Mouse (Mus musculus): ENCODE measurements around the gene Gm8909.
"Not testable (repeated sequence)": the region's sequence is repeated elsewhere in the genome, so short reads cannot be mapped to it uniquely, and the experiment has no call there.

The Gm8909 gene

DNA sequence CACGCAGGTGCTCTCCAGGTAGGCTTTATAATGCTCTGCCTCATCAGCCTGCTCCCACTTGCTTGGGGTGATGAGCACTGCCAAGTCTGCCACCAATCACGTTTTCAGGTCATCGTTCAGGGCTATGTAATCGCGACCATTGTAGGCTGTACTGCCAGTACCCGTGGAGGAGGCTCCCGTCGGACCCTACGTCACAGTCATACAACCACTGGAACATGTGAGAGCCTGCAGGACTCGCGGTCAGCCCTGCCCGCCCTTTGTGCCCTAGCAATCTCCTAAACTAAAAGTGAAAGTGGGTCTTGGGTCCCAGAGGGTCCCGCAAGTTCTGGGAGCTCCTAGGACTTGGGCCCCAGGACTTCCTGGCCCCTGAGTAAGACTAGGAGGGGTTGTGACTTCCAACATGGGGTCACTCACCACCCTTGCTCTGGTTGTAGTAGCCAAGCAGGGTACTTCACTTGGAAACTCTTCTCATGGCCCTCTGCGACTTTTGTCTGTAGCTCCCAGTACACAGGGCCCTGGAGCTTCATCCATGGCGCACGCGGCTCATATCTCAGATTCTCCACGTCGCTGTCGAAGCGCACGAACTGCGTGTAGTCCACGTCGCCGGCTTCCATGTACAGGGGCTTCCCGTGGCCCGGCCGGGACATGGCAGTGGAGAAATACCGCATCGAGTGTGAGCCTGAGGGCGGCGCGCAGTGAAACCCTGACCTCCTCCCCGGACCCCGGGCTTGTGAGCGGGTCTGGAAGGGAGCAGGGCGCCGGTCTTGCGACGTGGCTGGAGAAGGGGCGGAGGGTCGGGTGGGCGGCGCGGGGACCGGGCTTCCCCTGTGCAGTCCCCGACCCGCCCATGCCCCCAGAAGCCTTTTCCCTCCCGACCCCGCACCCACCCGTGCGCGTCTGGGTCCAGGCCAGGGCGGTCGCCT, 6.9 kb downstream of the Gm8909 start:
- DNase-seq (ENCODE audit: low read depth) = peak; percentile 44

DNA sequence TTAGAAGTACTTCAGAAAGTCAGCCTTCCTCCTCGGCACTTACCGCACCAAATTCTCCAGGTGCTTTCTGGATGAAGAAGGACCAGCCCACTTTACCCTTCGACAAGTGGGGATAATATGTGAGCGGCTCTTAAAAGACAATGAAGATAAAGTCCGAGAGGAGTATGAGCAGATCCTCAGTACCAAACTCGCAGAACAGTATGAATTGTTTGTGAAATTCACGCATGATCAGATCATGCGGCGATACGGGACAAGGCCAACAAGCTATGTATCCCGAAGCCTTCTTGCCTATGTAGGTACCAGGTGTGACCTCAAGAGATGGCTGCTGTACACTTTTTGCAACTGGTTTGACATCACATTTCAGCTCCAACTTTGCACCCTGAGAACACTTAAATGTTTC, 10.1 kb downstream of the Gm8909 start:
- DNase-seq (ENCODE audit: low read depth) = not testable (repeated sequence)

DNA sequence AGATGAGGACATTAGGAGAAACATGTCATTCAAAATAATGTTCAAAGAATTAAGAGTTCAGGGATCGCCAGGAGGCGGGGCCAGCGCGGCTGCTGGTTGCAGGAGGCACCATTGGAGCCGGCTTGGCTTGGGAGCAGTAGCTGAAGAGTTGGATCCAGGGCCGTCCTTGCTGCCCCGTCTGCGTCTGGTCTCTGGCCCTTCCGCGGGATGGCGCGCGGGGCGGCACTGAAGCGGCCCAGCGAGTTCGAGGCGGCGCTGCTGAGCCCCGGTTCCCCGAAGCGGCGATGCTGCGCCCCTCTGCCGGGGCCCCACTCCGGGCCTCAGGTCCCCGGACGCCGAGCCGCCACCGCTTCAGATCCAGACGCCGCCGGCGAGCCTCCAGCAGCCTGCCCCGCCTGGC, 10.6 kb downstream of the Gm8909 start:
- not testable (repeated sequence) for DNase-seq (ENCODE audit: low read depth)

DNA sequence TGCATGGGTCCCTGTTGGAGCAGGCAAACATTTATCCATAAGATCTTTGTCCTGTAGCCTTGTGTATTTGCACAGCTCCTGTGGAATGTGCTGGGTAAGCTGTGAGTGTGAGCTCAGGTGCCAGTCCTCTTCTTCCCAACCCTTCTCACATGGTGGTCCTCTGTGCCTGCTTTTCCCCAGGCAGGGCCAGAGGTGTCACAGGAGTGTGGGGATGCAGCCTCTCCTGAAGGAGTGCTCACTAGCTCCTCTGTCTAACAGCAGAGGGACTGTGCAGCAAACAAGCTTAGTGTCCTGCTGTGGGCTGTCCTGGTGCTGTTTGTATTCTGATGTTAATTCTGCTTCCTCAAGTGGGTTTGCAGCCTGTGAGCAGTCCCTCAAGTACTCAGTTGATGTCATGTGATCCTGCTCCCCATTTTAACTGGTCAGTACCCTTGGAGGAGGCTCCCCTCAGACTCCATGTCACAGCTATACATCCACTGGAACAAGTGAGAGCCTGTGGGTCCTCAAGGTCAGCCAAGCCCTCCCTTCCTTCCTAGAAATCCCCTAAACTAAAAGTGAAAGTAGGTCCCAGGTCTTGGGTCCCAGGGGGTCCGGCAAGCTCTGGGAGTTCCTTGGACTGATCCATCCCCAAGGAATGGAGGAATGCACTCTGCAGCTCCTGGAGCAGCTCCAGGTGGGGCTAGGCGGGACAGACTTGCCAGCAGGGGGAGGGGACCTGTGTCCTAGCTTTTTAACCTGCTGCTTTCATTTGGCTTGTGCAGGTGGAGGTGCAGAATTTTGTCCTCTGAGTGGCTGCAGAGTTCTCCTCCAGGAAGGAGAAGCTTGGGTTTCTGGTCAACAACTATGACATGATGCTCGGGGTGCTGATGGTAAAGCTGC, 13.8 kb downstream of the Gm8909 start:
- DNase-seq (ENCODE audit: low read depth) = no peak

DNA sequence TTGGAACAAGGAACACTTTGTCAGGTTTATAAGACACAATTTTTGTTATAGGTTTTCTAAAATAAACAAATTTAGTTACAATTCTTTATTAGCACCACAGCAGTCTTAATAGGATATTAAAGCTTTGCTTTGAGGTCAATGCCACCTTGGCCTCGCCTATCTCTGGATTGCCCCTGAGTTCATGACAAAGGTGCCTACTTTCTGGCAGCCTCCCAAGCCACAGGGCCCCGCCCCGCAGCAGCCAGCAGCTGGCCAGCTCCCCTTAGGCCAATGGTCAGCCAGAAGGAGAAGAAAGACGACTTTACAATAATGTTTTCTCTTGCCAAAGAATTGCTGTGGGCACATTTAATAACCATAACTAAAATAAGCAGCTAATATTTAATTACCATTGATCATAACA, 17.1 kb downstream of the Gm8909 start:
- not testable (repeated sequence) for DNase-seq (ENCODE audit: low read depth)

DNA sequence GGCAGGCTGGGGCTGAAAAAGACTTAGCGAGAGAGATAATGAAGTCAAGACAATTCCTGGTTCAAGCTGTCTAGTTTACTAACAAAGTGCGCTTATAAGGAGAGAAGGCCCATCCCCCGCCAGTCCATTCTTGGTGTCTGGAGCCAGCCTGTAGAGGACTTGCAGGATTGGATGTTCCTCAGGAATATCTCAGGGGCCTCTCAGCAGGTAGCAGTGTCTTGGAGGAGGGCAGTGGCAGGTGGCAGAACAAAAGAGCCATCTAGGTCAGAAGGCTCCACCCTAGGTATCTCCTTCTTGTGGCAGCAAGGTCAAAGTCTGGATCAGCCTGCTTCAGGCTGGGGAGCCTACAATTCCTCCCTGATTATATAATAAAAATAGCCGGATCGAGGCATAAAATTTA, 19.9 kb downstream of the Gm8909 start:
- DNase-seq (ENCODE audit: low read depth) = not testable (repeated sequence)

DNA sequence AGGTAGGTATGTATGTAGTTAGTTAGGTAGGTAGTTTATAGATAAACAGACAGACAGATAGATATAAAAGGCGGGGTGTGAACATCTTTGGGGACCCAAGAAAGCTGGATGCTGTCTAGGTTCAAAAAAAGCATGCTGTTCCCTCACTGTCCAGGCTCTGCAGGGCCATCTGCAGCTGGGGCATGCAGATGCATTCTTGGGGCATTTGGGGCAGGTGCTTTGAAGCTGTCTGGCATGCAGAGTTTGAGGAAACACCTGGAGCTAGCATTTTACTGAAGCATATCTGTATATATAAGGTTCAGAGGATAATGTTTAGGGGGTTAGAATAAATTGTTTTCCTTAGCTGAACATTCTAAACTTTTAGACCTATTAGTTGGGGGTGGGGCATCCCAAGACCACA, 21.4 kb downstream of the Gm8909 start:
- DNase-seq (ENCODE audit: low read depth) = not testable (repeated sequence)

DNA sequence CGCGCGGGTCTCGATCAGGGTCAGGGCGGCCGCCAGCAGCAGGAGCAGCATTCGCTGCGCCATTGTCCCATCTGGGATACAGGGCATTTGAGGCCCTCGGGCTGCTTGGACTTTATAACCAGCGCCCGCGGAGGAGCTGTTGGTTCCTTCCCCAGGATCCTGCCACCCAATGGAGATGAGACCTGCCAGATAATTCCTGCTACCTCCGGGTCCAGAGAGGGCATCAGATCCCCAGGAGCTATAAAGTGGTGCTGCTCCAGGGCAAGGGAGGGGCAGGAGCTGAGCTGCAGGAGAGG, 22.5 kb downstream of the Gm8909 start:
- DNase-seq (ENCODE audit: low read depth) = not testable (repeated sequence)

DNA sequence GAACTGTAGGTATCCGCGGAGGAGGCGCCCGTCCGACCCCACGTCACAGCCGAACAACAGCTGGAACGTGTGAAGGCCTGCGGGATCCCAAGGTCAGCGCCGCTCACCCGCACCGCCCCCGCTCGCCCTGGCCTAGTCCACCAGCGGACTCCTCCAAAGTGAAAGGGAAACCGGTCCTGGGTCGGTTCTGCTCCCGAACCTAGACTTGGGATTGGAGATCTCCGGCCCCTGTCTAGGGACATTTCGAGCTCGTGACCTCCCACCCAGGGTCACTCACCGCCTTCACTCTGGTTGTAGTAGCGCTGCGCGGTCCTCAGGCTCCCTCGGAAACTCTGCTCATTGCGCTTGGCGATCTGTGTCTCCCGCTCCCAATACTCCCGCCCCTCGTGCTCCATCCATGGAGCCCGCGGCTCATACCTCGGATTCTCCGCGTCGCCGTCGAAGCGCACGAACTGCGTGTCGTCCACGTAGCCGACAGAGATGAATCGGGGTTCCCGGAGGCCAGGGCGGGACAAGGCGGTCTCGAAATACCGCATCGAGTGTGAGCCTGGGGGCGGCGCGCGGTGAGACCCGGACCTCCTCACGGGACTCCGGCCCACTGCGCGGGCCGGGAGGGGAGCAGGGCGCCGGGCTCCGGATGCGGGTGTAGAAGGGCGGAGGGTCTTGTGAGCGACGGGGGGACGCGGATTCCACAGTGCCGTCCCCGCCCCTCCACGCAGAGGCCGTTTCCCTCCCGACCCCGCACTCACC, 23.1 kb downstream of the Gm8909 start:
- DNase-seq (ENCODE audit: low read depth) = peak; percentile 53

DNA sequence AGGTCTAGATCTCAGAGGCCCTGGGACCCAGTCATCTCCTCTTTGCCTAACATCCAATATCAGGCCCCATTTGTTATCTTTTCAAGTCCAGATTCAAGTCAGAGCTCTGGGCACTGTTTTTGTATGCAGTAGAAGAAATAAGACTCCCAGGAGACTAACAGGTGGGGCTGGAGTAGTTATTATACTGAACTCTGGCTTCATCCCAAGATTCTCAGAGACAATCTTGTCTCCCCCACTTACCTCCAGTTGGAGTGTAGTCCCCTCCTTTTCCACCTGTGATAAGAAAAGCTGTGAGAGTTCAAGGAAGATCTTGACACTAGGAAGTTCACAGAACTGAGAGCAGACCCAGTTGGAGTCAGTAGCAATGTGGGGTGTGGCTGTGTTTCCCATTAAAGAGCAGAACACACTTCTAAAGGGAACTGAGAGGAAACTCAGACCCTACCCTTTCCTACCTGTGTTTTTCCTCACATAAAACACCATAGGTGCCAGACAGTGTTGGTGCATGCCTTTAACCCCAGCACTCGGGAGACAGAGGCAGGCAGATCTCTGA, 32.0 kb downstream of the Gm8909 start:
- not testable (repeated sequence) for DNase-seq (ENCODE audit: low read depth)

DNA sequence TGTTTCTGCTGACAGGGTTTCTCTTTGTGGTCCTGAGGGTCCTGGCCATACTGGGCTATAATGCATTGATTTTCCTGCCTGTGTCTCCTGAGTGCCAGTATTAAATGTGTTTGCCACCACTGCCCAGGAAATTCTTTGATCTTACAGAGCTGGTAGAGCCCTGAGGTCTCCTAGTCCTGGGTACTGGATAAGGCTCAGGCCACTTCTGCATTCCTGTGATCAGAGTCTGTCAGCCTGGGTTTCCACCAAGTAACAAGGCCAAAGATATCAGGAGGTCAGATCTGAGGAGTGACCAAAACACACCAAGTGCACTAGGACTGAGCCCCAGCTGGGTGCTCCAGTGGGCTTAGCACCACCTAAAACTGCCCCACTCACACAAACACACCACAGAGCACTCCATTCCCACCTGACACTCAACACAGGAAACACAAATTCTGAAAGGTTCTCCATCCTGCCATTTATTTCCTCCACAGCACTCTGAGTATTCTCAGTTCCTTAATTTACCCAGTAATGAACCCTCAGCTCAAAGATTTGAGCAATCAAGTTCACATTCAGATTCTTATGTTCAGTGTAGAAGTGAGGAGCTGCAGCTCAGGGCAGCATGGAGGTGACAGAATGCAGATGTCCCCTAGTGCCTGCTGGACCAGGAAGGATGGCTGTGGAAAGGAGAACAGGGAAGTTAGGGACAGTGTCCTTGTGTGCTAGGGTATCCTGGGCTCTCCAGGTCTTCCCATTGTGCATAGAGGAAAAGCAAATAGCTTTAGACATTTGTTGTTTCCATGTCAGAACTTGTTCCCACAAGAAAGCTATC, 32.7 kb downstream of the Gm8909 start:
- not testable (repeated sequence) for DNase-seq (ENCODE audit: low read depth)

DNA sequence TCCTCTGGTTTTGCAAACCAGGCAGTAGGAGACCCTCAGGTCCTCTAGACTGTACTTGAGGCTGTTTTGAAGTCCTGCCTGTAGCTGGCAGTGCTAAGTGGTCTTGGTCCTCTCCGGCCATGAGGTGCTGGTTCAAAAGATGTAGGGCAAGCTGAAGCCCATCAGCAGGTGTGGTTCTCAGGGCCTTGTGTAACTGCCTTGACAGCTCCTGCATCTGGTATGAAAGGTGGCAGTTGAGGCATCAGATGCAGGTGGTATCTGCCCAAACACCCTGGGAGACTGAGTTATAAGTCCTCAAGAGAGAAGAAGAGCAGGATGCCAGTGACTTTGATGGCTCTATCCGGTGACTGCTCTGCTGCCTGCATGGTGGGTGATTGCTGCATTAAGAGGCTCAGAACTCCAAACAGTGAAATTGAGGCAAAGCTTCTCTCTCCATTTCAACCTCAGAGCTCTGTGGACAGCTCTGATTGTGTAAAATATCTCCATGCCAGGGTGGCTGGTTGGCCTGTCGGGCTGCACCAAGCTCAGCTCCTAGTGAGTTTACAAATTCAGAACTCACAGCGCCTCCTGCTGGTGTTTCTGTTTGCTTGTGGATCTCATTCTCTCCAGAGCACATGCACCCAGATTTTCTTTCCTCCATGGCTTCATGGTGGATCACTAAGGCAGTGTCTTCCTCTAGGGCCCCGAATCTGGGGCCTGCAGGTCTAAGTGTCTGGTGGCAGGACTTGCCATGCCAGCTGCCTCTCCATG, 36.6 kb downstream of the Gm8909 start:
- DNase-seq (ENCODE audit: low read depth) = peak; percentile 69

DNA sequence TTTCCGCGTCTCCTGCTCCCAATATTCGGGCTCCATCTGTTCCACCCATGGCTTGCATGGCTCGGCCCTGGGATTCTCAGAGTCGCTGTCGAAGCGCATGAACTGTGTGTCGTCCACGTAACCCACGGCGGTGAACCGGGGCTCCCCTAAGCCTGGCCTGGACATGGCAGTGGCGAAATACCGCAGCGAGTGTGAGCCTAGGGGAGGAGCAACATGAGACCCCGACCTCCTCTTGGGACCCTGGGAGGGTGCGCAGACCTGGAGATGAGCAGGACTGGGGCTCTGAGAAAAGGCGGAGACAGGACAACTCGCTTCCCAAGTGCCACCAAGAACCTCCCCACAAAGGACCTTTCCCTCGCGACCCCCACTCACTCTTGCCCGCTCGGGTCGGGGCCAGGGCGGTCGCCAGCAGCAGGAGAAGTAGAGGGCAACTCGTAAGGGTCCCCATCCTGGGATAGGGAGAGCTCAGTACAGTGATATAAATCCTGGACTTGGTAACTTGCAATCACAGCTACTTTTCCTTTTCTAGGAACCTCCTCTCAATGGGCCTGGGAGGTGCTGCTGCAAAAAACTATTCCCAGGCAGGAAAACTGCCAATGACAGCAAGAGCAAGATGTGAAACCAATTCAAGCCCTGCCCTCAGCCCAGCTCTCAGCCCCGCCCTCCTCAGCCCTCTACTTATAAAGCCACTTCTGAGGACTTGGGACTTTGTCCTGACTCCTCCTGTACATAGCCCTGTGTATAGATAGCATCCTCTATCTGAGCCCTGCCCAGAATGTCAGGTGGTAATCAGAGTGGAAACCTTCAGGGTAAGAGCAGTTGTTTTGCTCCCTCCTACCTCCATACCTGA, 39.1 kb downstream of the Gm8909 start, which contains the start of gene Gm7030:
TSS of gene Gm7030 (minus strand) at position 458 of the 850 bp plus-strand sequence.
- not testable (repeated sequence) for DNase-seq (ENCODE audit: low read depth)

DNA sequence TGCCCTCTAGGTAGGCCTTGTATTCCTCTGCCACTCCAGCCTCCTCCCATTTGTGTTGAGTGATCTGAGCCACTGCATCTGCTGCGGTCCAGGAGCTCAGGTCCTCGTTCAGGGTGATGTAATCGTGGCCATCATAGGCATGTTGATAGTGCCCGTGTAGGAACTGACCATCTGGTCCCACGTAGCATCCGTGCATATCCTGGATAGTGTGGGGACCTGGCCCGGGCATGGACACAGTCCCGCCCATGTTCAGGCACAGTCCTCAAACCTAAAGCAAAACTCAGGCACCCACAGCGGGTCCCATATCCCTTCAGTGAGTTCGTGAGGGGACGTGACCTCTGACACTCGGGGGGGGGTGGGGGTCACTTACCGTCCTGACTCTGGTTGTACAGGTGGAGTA, 39.8 kb downstream of the Gm8909 start:
- DNase-seq (ENCODE audit: low read depth) = not testable (repeated sequence)

DNA sequence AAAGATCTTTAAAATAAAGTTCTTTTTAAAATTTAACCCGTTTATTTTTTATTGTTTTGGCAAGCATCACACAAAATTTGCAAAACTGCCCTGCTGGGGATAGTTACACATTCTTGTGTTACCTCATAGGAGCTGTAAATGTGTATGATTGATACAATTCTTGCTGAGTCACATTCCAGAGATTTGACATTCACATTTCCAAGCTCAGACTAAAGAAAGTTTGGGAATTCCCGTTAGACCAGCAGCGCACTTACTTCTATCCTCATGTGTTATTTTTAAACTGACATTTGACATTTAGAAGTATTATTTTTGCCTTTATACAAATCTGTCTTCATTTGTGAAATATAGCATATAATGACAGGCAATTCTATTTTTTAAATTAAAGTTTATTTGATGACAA, 44.2 kb downstream of the Gm8909 start:
- not testable (repeated sequence) for DNase-seq (ENCODE audit: low read depth)

DNA sequence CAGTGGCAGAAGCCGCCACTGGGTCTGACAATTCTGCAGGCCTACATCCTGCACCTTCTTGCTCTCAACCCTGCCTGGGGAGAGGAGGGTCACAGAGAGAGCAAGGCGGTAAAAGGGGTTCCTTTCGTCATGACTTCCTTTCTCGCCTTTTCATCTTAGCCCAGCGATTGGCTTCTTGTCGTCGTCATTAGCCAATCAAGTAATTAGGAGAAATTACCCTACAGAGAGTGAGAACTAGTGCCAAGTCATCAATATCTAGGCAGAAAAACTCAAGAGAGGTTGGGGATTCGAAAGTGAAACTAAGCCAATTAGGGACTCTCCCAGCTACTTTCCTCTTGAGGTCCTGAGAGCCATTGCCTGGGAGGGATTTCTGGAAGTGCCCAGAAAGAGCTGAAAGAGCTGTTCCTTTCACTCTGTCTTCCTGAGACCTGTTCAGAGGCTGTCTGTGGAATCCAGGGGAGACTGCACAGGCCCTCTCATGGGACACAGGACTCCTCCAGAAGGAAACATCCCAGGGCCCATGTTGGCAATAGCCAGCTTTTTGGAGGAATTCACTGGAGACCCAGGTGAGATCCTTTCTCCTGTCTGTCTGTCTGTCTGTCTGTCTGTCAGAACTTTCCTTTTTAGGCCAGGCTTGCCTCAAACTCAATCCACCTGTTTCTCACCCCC, 46.9 kb downstream of the Gm8909 start, which contains the start of gene Gm19684:
TSS of gene Gm19684 (plus strand) at position 327 of the 669 bp plus-strand sequence.
- peak; percentile 96 for DNase-seq (ENCODE audit: low read depth)

DNA sequence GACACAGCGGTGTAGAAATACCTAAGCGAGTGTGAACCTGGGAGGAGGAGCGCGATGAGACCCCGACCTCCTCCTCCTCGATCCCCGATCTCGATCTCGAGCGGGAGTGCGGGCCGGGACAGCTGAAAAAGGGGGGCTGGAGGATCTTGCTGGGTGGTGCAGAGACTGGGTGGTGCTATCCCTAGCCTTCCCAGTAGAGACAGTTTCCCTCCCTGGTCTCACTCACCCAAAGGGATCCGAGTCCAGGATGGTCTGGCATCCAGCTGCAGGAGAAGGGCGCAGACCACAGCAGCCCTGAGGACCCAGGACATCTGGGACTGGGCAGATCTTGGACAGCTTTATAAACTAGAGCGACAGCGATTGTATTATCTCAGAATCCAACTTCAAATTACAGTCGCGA, 47.5 kb downstream of the Gm8909 start:
- not testable (repeated sequence) for DNase-seq (ENCODE audit: low read depth)

DNA sequence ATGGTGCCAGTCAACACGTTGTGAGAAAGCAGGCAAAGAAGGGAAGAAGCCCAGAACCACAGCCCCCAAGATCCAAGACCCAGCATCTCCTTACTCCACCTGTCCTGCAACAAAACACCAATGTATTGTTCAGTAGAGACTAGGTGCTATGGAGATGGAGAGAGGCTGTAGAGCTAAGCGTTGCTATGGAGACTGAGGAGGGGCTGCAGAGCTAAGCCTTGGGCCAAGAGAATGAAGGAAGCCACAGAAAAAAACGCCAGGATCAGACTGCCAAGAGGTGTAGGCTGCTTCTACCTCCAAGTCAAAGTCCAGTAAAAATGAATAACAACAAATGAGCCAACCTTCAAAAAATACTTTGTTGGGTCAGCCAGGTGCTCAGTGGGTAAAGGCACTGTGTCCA, 51.8 kb downstream of the Gm8909 start:
- DNase-seq (ENCODE audit: low read depth) = not testable (repeated sequence)

Measured in naive thymus-derived CD4-positive, alpha-beta T cell, adult 2 months (primary cell).